24 mouse cellular contexts compared by ENCODE assay signal in genomic region chr15:101215136-101215535, GRCm38 (mm10). TPM values are rescaled to one million over a fixed set of nuclear protein-coding genes. Genes with fewer than 3 reads are reported as not detected.
DNase-seq lines count a peak whose midpoint lies in the region; ATAC-seq and TF ChIP-seq lines count a peak whose summit lies in the region.
"Had no signal": no experiment of that assay in that cellular context is flagged by ENCODE, and none has a peak within 500 bp of the region (broad histone marks: within the 10 kb centered on the region; RNA-seq: fewer than 3 reads in every experiment).

No protein-coding gene starts in this region.

- intact Hi-C loops in left cerebral cortex, postnatal 25 days (cut with DNase I), result no loop called here

- no peak overlapping the region for H3K4me3 ChIP-seq in kidney, postnatal 0 days (replicated peaks; ENCODE audit: low read depth, low read length)
- H3K4me3 ChIP-seq: embryonic facial prominence, embryonic 13.5 days; embryonic facial prominence, embryonic 15.5 days; erythroblast, embryonic 14.5 days; forebrain, embryonic 10.5 days; forebrain, embryonic 12.5 days had no signal

- H3K36me3 ChIP-seq in kidney, postnatal 0 days (ENCODE audit: insufficient read depth, low read length), result peaks cover 19% of the 10 kb centered on the region
- H3K36me3 ChIP-seq: G1E had no signal

- 0 out of 2 replicates have a peak, but pooled peaks have one; percentile 29 for ATAC-seq in kidney, postnatal 0 days (replicated peaks; ENCODE audit: low FRiP score, low read depth)
- ATAC-seq: CD4-positive, CD25-positive, alpha-beta regulatory T cell, adult 4 months; forebrain, embryonic 14.5 days; forebrain, embryonic 16.5 days had no signal

- WGBS in kidney, postnatal 0 days, result 49% methylated on average over 2 of the region's 2 CpGs

- no peak overlapping the region for H3K9ac ChIP-seq in kidney, postnatal 0 days (ENCODE audit: low read depth, low read length)
- H3K9ac ChIP-seq: embryonic facial prominence, embryonic 13.5 days; embryonic facial prominence, embryonic 15.5 days; forebrain, embryonic 12.5 days had no signal

- peak overlapping the region; percentile 50; the same call in 1 of the 2 replicates for H3K27ac ChIP-seq in kidney, postnatal 0 days
- H3K27ac ChIP-seq: embryonic facial prominence, embryonic 13.5 days; embryonic facial prominence, embryonic 15.5 days; forebrain, embryonic 10.5 days; forebrain, embryonic 12.5 days had no signal

- peak; percentile 64 for DNase-seq in adrenal gland, postnatal 14 days
- no peak for DNase-seq in adrenal gland, adult 8-10 months
- DNase-seq in kidney, postnatal 0 days (ENCODE audit: low spot score), result no peak
- DNase-seq in kidney, adult 9 months, result no peak
- DNase-seq in NIH3T3 (ENCODE audit: low read depth), result peak; percentile 29
- DNase-seq in left cerebral cortex, postnatal 25 days (ENCODE audit: low spot score in 2 of 2), result no peak
- DNase-seq: adrenal gland, postnatal 10 days; B cell, adult 2 months; cerebellum, adult 11 months; cerebellum, adult 18-20 months; cerebellum, adult 8-10 months; cerebellum, adult 9-11 months; cerebellum, postnatal 14 days; cerebellum, postnatal 36 days; embryo, embryonic 11 days had no signal

- TF ChIP-seq CTCF in kidney, postnatal 0 days (IDR thresholded peaks at IDR 0.05; ENCODE audit: low read depth), result no peak

- no peaks in the 10 kb centered on the region for H3K9me3 ChIP-seq in kidney, postnatal 0 days (replicated peaks; ENCODE audit: low read length)
- H3K9me3 ChIP-seq: embryonic facial prominence, embryonic 13.5 days; embryonic facial prominence, embryonic 15.5 days; forebrain, embryonic 10.5 days; forebrain, embryonic 12.5 days had no signal

- no peaks in the 10 kb centered on the region for H3K4me1 ChIP-seq in kidney, postnatal 0 days (replicated peaks; ENCODE audit: insufficient read depth, low read length)

- no peak overlapping the region for H3K4me2 ChIP-seq in kidney, postnatal 0 days (ENCODE audit: low read length)
- H3K4me2 ChIP-seq: embryonic facial prominence, embryonic 13.5 days; embryonic facial prominence, embryonic 15.5 days; forebrain, embryonic 12.5 days had no signal

- no peaks in the 10 kb centered on the region for H3K27me3 ChIP-seq in kidney, postnatal 0 days (ENCODE audit: insufficient read depth, low read length)
- H3K27me3 ChIP-seq: embryonic facial prominence, embryonic 13.5 days; embryonic facial prominence, embryonic 15.5 days; forebrain, embryonic 12.5 days had no signal

RNA-seq across cellular contexts. Expression of gene Grasp, which starts 8.9 kb away (rescaled TPM):
- total RNA-seq in adrenal gland, postnatal 14 days (2021), result 20.7 and 29.7 TPM in 2 replicates
- total RNA-seq in adrenal gland, adult 8-10 months (2022), result 10 to 100 TPM in 3 of 4 experiments, 1 to 10 TPM in 1; 8.8 to 19.6 (median 17.1) TPM
- polyA plus RNA-seq in kidney, postnatal 0 days (2015; fragmentation: Nextera tagmentation; extraction: Ambion mirVana), result 3.7 and 4.0 TPM in 2 replicates
- total RNA-seq in left cerebral cortex, postnatal 25 days (2021), result 10 to 100 TPM; 84.2 to 95.8 TPM

RNA-seq across cellular contexts. Expression of gene Nr4a1, which starts 38.9 kb away (rescaled TPM):
- 357 and 680 TPM in 2 replicates for total RNA-seq in adrenal gland, postnatal 14 days (2021)
- 100 to 1,000 TPM in 2 of 4 experiments, 10 to 100 TPM in 2; 42.9 to 895 (median 124) TPM for total RNA-seq in adrenal gland, adult 8-10 months (2022)
- polyA plus RNA-seq in kidney, postnatal 0 days (2015; fragmentation: Nextera tagmentation; extraction: Ambion mirVana), result 8.6 and 9.5 TPM in 2 replicates
- total RNA-seq in left cerebral cortex, postnatal 25 days (2021), result 100 to 1,000 TPM; 111 to 133 TPM
- total RNA-seq: G1E had no signal

RNA-seq across cellular contexts. Expression of gene Acvr1b, which starts 41.3 kb away (rescaled TPM):
- 9.0 and 11.2 TPM in 2 replicates for total RNA-seq in adrenal gland, postnatal 14 days (2021)
- total RNA-seq in adrenal gland, adult 8-10 months (2022), result 10 to 100 TPM in 3 of 4 experiments, 1 to 10 TPM in 1; 8.6 to 15.4 (median 12.1) TPM
- 5.8 and 6.4 TPM in 2 replicates for polyA plus RNA-seq in kidney, postnatal 0 days (2015; fragmentation: Nextera tagmentation; extraction: Ambion mirVana)
- 100 to 1,000 TPM; 109 to 112 TPM for total RNA-seq in left cerebral cortex, postnatal 25 days (2021)
- polyA plus RNA-seq: G1E had no signal

Comparison
In these comparisons a context has a peak if more than half of its experiments do, and no peak if none do; other contexts are left out.
1. DNase-seq: peak in adrenal gland, postnatal 14 days (single experiment) and NIH3T3 (single experiment); none in adrenal gland, adult 8-10 months (single experiment), kidney, postnatal 0 days (single experiment), kidney, adult 9 months (single experiment) and left cerebral cortex, postnatal 25 days (0 of 2).